Mouse (Mus musculus) B cell, adult 62 days (primary cell): Measurements from ENCODE around the gene Krt72. TPM values are rescaled to one million over a fixed set of nuclear protein-coding genes. Genes with fewer than 3 reads are reported as not detected.

ENCODE experiments used
- total RNA-seq: library from RNA; stranded (reverse); gene quantifications from 4 replicates; pipeline ENCODE4 v1.2.4, GENCODE M21; 2023

The Krt72 gene
- not detected in 4 replicates for total RNA-seq

GRCm38 (mm10) chr15:101786360-101786759 is at the start of gene Krt72:
TSS of gene Krt72 (minus strand) at chr15:101786460.

GRCm38 (mm10) chr15:101817875-101818274 is 31.6 kb upstream of the Krt72 start, which contains the start of gene Krt2:
TSS of gene Krt2 (minus strand) at chr15:101818169.

GRCm38 (mm10) chr15:101802296-101802835 is 16.1 kb upstream of the Krt72 start, which contains the start of gene Krt73:
TSS of gene Krt73 (minus strand) at chr15:101802346.

GRCm38 (mm10) chr15:101742711-101743110 is 43.5 kb downstream of the Krt72 start, which contains the start of gene Krt71:
TSS of gene Krt71 (minus strand) at chr15:101743109.

Other genes starting within 250 kb of the Krt72 start
- gene Krt82, start 235.8 kb downstream of the Krt72 start, total RNA-seq: not detected in 4 replicates
- gene Krt90, start 223.5 kb downstream of the Krt72 start, total RNA-seq: not detected in 4 replicates
- not detected in 4 replicates for gene Krt75, start 212.6 kb downstream of the Krt72 start, total RNA-seq
- not detected in 4 replicates for gene Gm5414, start 158.3 kb downstream of the Krt72 start, total RNA-seq
- gene Gm5478, start 139.1 kb downstream of the Krt72 start, total RNA-seq: not detected in 4 replicates
- gene Krt6b, start 106.2 kb downstream of the Krt72 start, total RNA-seq: not detected in 4 replicates
- gene Krt6a, start 92.2 kb downstream of the Krt72 start, total RNA-seq: not detected in 4 replicates
- not detected in 4 replicates for gene Krt5, start 73.6 kb downstream of the Krt72 start, total RNA-seq
- not detected in 4 replicates for gene Krt71, start 43.4 kb downstream of the Krt72 start, total RNA-seq
- gene Krt73, start 15.9 kb upstream of the Krt72 start, total RNA-seq: not detected in 4 replicates
- gene Krt2, start 31.7 kb upstream of the Krt72 start, total RNA-seq: not detected in 4 replicates
- gene Krt1, start 64.3 kb upstream of the Krt72 start, total RNA-seq: not detected in 4 replicates
- gene Krt77, start 83.2 kb upstream of the Krt72 start, total RNA-seq: not detected in 4 replicates
- not detected in 4 replicates for gene Krt76, start 106.5 kb upstream of the Krt72 start, total RNA-seq
- not detected in 4 replicates for gene Krt4, start 138.3 kb upstream of the Krt72 start, total RNA-seq
- not detected in 4 replicates for gene Krt79, start 153.9 kb upstream of the Krt72 start, total RNA-seq
- gene Krt78, start 167.8 kb upstream of the Krt72 start, total RNA-seq: not detected in 4 replicates
- gene Krt8, start 218.0 kb upstream of the Krt72 start, total RNA-seq: not detected in 4 replicates
- gene Krt18, start 241.7 kb upstream of the Krt72 start, total RNA-seq: not detected in 4 replicates